Mouse (Mus musculus) limb, embryonic 11.5 days (tissue): ENCODE results near the gene Cep128. TPM values are rescaled to one million over a fixed set of nuclear protein-coding genes. Genes with fewer than 3 reads are reported as not detected.

Experiments used
- ATAC-seq: fragments of 200-750 bp; cut with Nextera tagmentation; 2 replicates; pipeline ENCODE4 v1.8.0; 2017; ENCODE audit warnings: low read depth; ENCODE audit not compliant: insufficient number of reproducible peaks, low FRiP score, low TSS enrichment
- DNase-seq: peaks from one replicate; pipeline ENCODE4 v3.0.0-alpha.2; 2015; ENCODE audit warnings: low spot score
- H3K27ac ChIP-seq: fragments of 300-500 bp; sonication (generic); replicated peaks from 2 replicates; pipeline ENCODE4 v1.5.1; 2014; ENCODE audit warnings: low read depth, mild to moderate bottlenecking, low read length
- H3K27me3 ChIP-seq: fragments of 300-500 bp; sonication (generic); 2 replicates; pipeline ENCODE4 v1.6.1; 2014; ENCODE audit warnings: mild to moderate bottlenecking, low read length, mixed read lengths; ENCODE audit not compliant: control insufficient read depth, insufficient read depth
- H3K36me3 ChIP-seq: fragments of 300-500 bp; sonication (generic); 2 replicates; pipeline ENCODE4 v1.6.1; 2014; ENCODE audit warnings: mild to moderate bottlenecking, low read length, moderate library complexity, mixed read lengths; ENCODE audit not compliant: control insufficient read depth, insufficient read depth
- H3K4me1 ChIP-seq: fragments of 300-500 bp; sonication (generic); 2 replicates; pipeline ENCODE4 v1.6.1; 2014; ENCODE audit warnings: low read length, mixed read lengths; ENCODE audit not compliant: control insufficient read depth, insufficient read depth
- H3K4me2 ChIP-seq: fragments of 300-500 bp; sonication (generic); 2 replicates; pipeline ENCODE4 v1.6.1; 2014; ENCODE audit warnings: low read depth, mild to moderate bottlenecking, moderate library complexity; ENCODE audit not compliant: severe bottlenecking
- H3K4me3 ChIP-seq: fragments of 300-500 bp; sonication (generic); 2 replicates; pipeline ENCODE4 v1.5.1; 2014; ENCODE audit warnings: low read depth, low read length
- H3K9ac ChIP-seq: fragments of 300-500 bp; sonication (generic); 2 replicates; pipeline ENCODE4 v1.6.1; 2014; ENCODE audit warnings: mild to moderate bottlenecking, low read length
- H3K9me3 ChIP-seq: fragments of 300-500 bp; sonication (generic); 2 replicates; pipeline ENCODE4 v1.6.1; 2016; ENCODE audit warnings: low read length; ENCODE audit not compliant: control insufficient read depth
- WGBS: fragments of 180-500 bp; shearing (Covaris S2); extraction: QIAGEN DNeasy Blood & Tissue Kit; methylation state at CpG from one replicate; pipeline ENCODE4 v1.1.7; 2014; 5-methylcytosine and 5-hydroxymethylcytosine counted together
- polyA plus RNA-seq: library from polyadenylated mRNA; unstranded; fragments of >200 nt; fragmentation: Nextera tagmentation; extraction: Ambion mirVana; gene quantifications from 2 replicates; pipeline ENCODE4 v1.2.1, GENCODE M21; 2014

Cep128 gene
- polyA plus RNA-seq, 1 experiment from 2014 or later = 10.1 TPM

DNA sequence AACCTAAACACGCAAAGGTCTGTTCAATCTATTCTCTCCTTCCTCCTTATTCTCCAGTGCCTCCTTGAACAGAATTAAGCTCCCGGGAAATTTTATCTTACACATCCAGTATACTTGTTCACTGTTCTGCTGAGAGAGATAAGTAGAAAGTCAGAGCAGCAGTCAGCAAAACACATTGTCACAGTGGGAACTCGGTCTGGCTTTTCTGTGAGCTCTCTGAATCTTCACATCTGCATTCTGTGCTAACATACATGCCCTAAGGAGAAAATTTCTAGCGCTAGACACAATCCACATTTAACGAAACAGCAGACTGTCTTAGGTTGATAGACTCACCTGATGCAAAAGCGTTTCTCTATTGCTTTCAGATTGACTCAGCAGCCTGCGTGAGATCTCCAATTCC lies 88.3 kb downstream of the Cep128 start:
- Histone ChIP-seq H3K4me1 (no peaks in the 10 kb centered on the region), H3K36me3 (no peaks in the 10 kb centered on the region), H3K4me3 (no peak overlapping the region), H3K27me3 (no peaks in the 10 kb centered on the region), H3K27ac (no peak overlapping the region), H3K9me3 (no peaks in the 10 kb centered on the region), H3K9ac (no peak overlapping the region), H3K4me2 (no peak overlapping the region)
- DNase-seq (no peak), ATAC-seq (no peak)
- WGBS = 89% methylated on average over 7 of the region's 7 CpGs

- DNase-seq = no peak
- H3K4me3 ChIP-seq = no peak overlapping the region
- no peaks in the 10 kb centered on the region for H3K27me3 ChIP-seq
- ATAC-seq = no peak
- no peaks in the 10 kb centered on the region for H3K4me1 ChIP-seq
- no peak overlapping the region for H3K27ac ChIP-seq
- 94% methylated on average over 3 of the region's 3 CpGs for WGBS
- H3K4me2 ChIP-seq = no peak overlapping the region
- no peak overlapping the region for H3K9ac ChIP-seq
- H3K36me3 ChIP-seq = no peaks in the 10 kb centered on the region
- no peaks in the 10 kb centered on the region for H3K9me3 ChIP-seq
These were observed 88.8 kb downstream of the Cep128 start for GRCm38 (mm10) chr12:91295436-91295835.

GRCm38 (mm10) chr12:91273936-91274335 lies 110.3 kb downstream of the Cep128 start:
- H3K9ac ChIP-seq = no peak overlapping the region
- DNase-seq = no peak
- no peak overlapping the region for H3K27ac ChIP-seq
- no peaks in the 10 kb centered on the region for H3K27me3 ChIP-seq
- no peaks in the 10 kb centered on the region for H3K4me1 ChIP-seq
- H3K4me2 ChIP-seq = no peak overlapping the region
- no peaks in the 10 kb centered on the region for H3K9me3 ChIP-seq
- 93% methylated on average over 2 of the region's 2 CpGs for WGBS
- no peak for ATAC-seq
- no peak overlapping the region for H3K4me3 ChIP-seq
- no peaks in the 10 kb centered on the region for H3K36me3 ChIP-seq

DNA sequence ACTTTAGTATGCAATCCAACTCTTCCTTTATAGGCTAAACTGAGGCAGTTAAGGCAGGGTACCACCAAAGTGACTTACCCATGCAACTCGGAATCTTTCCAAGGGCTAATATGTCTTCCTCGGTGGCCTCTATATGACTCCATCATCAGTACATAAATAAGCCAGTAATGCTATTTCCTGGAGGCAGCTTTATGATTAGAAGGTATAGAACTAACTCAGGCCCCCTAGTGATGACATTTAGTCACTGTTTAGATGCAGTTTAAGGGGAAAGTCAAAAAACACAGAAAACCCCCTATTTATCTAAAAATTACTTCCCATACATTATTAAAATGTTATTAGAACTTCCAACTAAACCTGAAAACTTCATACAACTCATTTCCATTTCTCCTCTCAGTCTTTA lies 114.6 kb downstream of the Cep128 start:
- DNase-seq (no peak), ATAC-seq (no peak)
- H3K36me3 ChIP-seq = no peaks in the 10 kb centered on the region
- H3K4me1 ChIP-seq = no peaks in the 10 kb centered on the region
- H3K27ac ChIP-seq = no peak overlapping the region
- H3K4me2 ChIP-seq = no peak overlapping the region
- WGBS = 63% methylated on average over 2 of the region's 2 CpGs
- no peaks in the 10 kb centered on the region for H3K27me3 ChIP-seq
- H3K9ac ChIP-seq = no peak overlapping the region
- H3K9me3 ChIP-seq = no peaks in the 10 kb centered on the region
- no peak overlapping the region for H3K4me3 ChIP-seq

GRCm38 (mm10) chr12:91268974-91269373 lies 115.2 kb downstream of the Cep128 start:
- no peak for ATAC-seq
- Histone ChIP-seq H3K9ac (no peak overlapping the region), H3K36me3 (no peaks in the 10 kb centered on the region), H3K27me3 (no peaks in the 10 kb centered on the region), H3K4me1 (no peaks in the 10 kb centered on the region), H3K9me3 (no peaks in the 10 kb centered on the region), H3K4me2 (no peak overlapping the region), H3K4me3 (no peak overlapping the region), H3K27ac (no peak overlapping the region)
- no peak for DNase-seq
- 85% methylated on average over 3 of the region's 3 CpGs for WGBS

GRCm38 (mm10) chr12:91266014-91266413 lies 118.2 kb downstream of the Cep128 start:
- H3K4me3 ChIP-seq = no peak overlapping the region
- H3K9me3 ChIP-seq = no peaks in the 10 kb centered on the region

DNA sequence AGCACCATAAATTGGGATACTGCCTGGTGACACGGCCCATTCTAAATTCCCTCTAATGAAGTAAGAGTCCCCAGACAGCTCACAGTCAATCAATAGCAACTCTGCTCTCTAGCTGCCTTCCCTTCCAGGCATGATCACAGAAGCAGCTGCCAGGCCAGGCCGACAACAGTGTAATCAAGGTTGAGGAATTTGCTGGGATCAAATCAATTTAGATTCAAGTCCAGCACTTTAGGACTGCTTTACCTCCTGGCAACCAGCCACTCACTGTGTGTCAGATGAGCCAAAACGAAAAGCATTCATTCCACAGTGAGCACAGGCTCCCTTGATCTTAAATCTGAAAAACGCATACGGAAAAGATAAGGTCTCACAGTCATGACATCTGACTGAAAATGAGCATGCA lies 118.7 kb downstream of the Cep128 start:
- no peaks in the 10 kb centered on the region for H3K36me3 ChIP-seq
- no peak overlapping the region for H3K9ac ChIP-seq
- H3K27ac ChIP-seq = no peak overlapping the region
- DNase-seq = no peak
- no peak for ATAC-seq
- H3K4me1 ChIP-seq = no peaks in the 10 kb centered on the region
- no peaks in the 10 kb centered on the region for H3K9me3 ChIP-seq
- H3K4me3 ChIP-seq = no peak overlapping the region
- no peaks in the 10 kb centered on the region for H3K27me3 ChIP-seq
- 71% methylated on average over 5 of the region's 5 CpGs for WGBS
- H3K4me2 ChIP-seq = no peak overlapping the region

More at GRCm38 (mm10) chr12:91266014-91266413, 118.2 kb downstream of the Cep128 start:
- no peaks in the 10 kb centered on the region for H3K27me3 ChIP-seq
- H3K9ac ChIP-seq = no peak overlapping the region
- DNase-seq (no peak), ATAC-seq (no peak)
- no peak overlapping the region for H3K27ac ChIP-seq
- H3K4me2 ChIP-seq = no peak overlapping the region
- H3K36me3 ChIP-seq = no peaks in the 10 kb centered on the region
- 89% methylated on average over 2 of the region's 2 CpGs for WGBS
- no peaks in the 10 kb centered on the region for H3K4me1 ChIP-seq

- no peak for DNase-seq
- Histone ChIP-seq H3K4me2 (no peak overlapping the region), H3K9ac (no peak overlapping the region), H3K27ac (no peak overlapping the region), H3K4me3 (no peak overlapping the region), H3K9me3 (no peaks in the 10 kb centered on the region), H3K27me3 (no peaks in the 10 kb centered on the region), H3K4me1 (no peaks in the 10 kb centered on the region), H3K36me3 (no peaks in the 10 kb centered on the region)
- ATAC-seq = no peak
- WGBS = 76% methylated on average over 3 of the region's 3 CpGs
These were observed 119.3 kb downstream of the Cep128 start for GRCm38 (mm10) chr12:91264828-91265355.

- ATAC-seq = no peak
- H3K9me3 ChIP-seq = no peaks in the 10 kb centered on the region
These were observed 120.5 kb downstream of the Cep128 start for GRCm38 (mm10) chr12:91263705-91264104.

More at GRCm38 (mm10) chr12:91263705-91264104, 120.5 kb downstream of the Cep128 start:
- H3K4me1 ChIP-seq = no peaks in the 10 kb centered on the region
- no peak overlapping the region for H3K27ac ChIP-seq
- WGBS = 85% methylated on average over 3 of the region's 3 CpGs
- H3K4me2 ChIP-seq = no peak overlapping the region
- H3K36me3 ChIP-seq = no peaks in the 10 kb centered on the region
- H3K9ac ChIP-seq = no peak overlapping the region
- H3K27me3 ChIP-seq = no peaks in the 10 kb centered on the region
- no peak for DNase-seq
- no peak overlapping the region for H3K4me3 ChIP-seq
